Mouse (Mus musculus) C3H10T1/2 (cell line): ENCODE measurements around the gene Olfr923. TPM values are rescaled to one million over a fixed set of nuclear protein-coding genes. Genes with fewer than 3 reads are reported as not detected.

ENCODE experiments used
- polyA plus RNA-seq, 2 experiments: library from polyadenylated mRNA; unstranded; fragments of >200 nt; fragmentation: generic; extraction: Trizol; gene quantifications; one replicate each; pipeline ENCODE4 v1.2.1; 2012; ENCODE audit warnings: missing spikeins in 2 of 2

Gene Olfr923
- polyA plus RNA-seq: not detected

DNA sequence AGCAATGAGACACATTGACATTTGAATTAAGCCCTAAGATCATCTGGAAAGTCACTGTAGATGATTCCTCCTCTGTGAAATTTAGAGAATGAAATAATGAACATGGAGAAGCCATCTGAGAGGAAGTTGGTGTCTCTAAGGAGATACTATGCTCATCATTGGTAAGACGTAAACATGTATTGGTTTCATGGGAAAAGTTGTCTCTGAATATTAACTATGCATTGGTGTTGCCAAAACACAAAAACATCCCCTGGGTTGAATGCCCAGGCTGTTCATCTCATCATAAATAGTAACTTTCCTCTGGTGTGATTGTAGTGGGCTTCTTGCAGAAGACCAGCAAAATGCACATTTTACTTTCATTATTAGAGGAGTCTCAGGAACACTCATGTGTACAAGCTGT is at the start of gene Olfr923:
TSS of gene Olfr923 (plus strand) at position 301 of the 400 bp plus-strand sequence.

DNA sequence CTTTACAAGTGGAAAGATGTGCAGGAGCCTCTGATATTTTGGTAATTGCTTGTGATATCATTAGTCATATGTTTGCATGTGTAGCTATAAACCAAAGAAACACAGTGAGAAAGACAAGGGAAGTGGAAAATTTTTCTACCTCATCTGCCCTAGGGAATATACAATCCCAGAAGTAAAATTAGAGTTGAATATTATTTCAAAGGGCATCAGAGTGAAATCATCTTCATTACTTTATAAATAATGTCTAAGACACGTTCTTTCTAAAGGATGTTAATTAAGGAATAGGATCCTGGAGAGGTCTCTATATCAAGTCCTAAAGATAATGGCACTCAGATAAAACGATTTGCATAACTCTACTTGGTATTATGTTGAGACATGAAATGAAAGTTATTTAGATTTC is 12.0 kb upstream of the Olfr923 start, which contains the start of gene Olfr922:
TSS of gene Olfr922 (plus strand) at position 301 of the 400 bp plus-strand sequence.

DNA sequence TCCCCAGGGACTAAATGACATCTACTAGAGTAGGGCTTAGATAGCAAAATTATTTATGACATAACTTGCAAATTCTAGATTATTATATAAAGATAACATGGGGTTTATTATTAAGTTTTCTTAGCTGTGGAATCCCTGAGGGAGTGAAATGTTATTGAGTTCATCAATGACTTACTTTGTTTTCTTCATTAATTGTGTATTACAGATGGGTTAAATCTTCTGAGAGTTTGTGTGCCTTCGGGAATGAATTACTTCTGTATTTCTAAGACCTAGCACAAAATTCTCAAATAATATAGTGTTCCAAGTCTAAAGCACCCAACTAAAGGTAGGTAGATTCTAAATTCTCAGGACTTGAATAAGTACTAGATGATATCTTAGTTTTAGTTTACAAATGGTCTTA is 17.8 kb downstream of the Olfr923 start, which contains the start of gene Olfr924:
TSS of gene Olfr924 (plus strand) at position 301 of the 400 bp plus-strand sequence.

DNA sequence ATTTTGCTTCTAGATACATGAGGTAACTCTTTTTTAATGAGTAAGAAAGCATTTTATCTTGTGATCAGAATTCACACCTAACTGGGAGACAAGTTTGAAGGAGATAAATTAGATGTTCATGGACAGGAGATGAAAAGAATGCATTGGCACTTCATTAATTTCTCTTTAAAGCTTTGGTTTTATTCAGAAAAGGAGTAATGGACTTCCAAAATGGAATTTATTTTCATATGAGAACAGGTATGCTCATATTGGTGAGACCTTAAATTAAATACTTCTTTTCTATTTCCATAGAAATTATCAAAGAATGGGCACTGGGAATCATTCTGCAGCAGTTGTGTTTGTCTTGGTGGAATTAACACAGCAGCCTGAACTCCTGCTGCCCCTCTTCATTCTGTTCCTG is 28.4 kb downstream of the Olfr923 start, which contains the start of gene Olfr26:
TSS of gene Olfr26 (plus strand) at position 301 of the 400 bp plus-strand sequence.

DNA sequence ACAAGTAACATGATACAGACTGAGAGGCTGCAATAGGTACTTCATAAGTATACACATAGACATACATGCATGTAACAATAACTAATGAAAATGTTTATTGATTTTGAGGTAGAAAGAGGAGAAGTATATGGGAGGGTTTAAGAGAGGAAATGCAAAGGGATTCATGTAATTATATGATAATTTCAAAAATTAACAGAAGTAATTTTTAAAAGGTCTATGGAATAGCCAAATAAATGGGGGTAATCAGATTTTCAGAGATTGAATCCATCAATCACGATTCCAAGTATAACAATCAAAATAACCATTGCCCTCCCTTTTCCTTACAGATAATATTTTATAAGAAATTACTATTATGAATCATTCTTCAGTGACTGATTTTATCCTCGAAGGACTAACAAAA is 50.5 kb downstream of the Olfr923 start, which contains the start of gene Olfr926:
TSS of gene Olfr926 (plus strand) at position 301 of the 400 bp plus-strand sequence.

Other genes with a start within 250 kb of the Olfr923 start
- not detected for gene Olfr912, start 246.4 kb upstream of the Olfr923 start, polyA plus RNA-seq
- not detected for gene Olfr913, start 233.8 kb upstream of the Olfr923 start, polyA plus RNA-seq
- not detected for gene Olfr914, start 221.4 kb upstream of the Olfr923 start, polyA plus RNA-seq
- gene Olfr916, start 166.7 kb upstream of the Olfr923 start, polyA plus RNA-seq: not detected
- not detected for gene Olfr917, start 160.7 kb upstream of the Olfr923 start, polyA plus RNA-seq
- not detected for gene Olfr918, start 151.9 kb upstream of the Olfr923 start, polyA plus RNA-seq
- not detected for gene Olfr919, start 122.9 kb upstream of the Olfr923 start, polyA plus RNA-seq
- gene Vwa5a, start 108.3 kb upstream of the Olfr923 start, polyA plus RNA-seq: 10 to 100 TPM in 1 of 2 experiments, 1 to 10 TPM in 1; 1.2 to 22.6 TPM
- gene Olfr920, start 74.2 kb upstream of the Olfr923 start, polyA plus RNA-seq: under 1 TPM in 1 of 2 experiments, not detected in 1; 0.04 TPM
- gene Olfr921, start 53.5 kb upstream of the Olfr923 start, polyA plus RNA-seq: not detected
- gene Olfr922, start 11.9 kb upstream of the Olfr923 start, polyA plus RNA-seq: not detected
- not detected for gene Olfr924, start 17.9 kb downstream of the Olfr923 start, polyA plus RNA-seq
- not detected for gene Olfr26, start 28.5 kb downstream of the Olfr923 start, polyA plus RNA-seq
- gene Olfr926, start 50.6 kb downstream of the Olfr923 start, polyA plus RNA-seq: not detected
- gene Olfr930, start 103.3 kb downstream of the Olfr923 start, polyA plus RNA-seq: not detected
- gene Olfr933, start 145.8 kb downstream of the Olfr923 start, polyA plus RNA-seq: not detected
- not detected for gene Olfr934, start 161.8 kb downstream of the Olfr923 start, polyA plus RNA-seq
- gene Olfr935, start 173.1 kb downstream of the Olfr923 start, polyA plus RNA-seq: not detected
- gene Olfr146, start 196.8 kb downstream of the Olfr923 start, polyA plus RNA-seq: not detected
- not detected for gene Olfr937, start 238.4 kb downstream of the Olfr923 start, polyA plus RNA-seq